Mouse (Mus musculus): ENCODE data around the gene Plxnb1.
"Not testable (repeated sequence)": the region's sequence is repeated elsewhere in the genome, so short reads cannot be mapped to it uniquely, and the experiment has no call there.

Gene Plxnb1

DNA sequence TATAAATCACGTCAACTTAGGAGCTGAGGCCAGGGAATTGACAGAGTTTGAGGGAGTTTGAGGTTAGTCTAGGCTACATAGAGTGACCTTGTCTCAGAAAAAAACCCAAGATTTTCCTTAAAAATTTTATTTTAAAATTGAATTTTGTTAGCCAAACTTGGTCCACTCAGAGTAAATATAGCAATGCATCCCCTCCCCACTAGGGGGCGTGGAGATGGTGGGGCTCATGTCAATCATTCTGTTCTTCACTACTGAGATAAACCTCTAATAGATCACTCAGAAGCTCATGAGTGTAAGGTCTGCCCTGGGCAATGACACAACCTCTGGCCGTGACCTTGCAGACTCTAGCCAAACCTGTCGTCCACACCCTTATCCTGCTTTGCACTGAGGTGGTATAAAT lies 45.2 kb downstream of the Plxnb1 start:
- not testable (repeated sequence) for DNase-seq (ENCODE audit: low read depth, low spot score)

- DNase-seq (ENCODE audit: low read depth, low spot score): no peak
Observed at GRCm38 (mm10) chr9:109161941-109162340, 66.8 kb downstream of the Plxnb1 start, which contains the start of gene Fbxw21. TSS of gene Fbxw21 (minus strand) at chr9:109162041.

DNA sequence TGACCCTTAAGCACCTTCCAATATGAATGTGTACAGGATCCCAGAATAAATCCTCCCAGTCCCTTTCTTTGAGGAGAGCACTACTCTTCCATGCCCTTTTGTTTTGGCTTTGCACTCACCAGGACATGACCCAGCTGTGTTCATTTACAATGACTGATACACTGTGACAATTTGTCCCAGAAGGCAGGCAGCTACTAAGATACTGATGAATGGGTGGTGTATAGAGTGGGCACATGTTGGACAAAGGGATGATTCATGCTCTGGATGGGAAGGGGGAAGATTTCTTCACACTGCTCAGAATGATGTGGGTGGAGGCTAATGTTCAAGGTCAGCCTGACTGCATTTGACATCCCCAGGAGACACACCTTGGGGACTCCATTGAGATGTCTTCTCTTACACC lies 72.1 kb downstream of the Plxnb1 start:
- no peak for DNase-seq (ENCODE audit: low read depth, low spot score)
